Mouse (Mus musculus): Measurements from ENCODE around the gene Gm49776. TPM values are rescaled to one million over a fixed set of nuclear protein-coding genes. Genes with fewer than 3 reads are reported as not detected.
"Not testable (repeated sequence)": the region's sequence is repeated elsewhere in the genome, so short reads cannot be mapped to it uniquely, and the experiment has no call there.

Gm49776 gene
- polyA plus RNA-seq, 1 experiment from 2014 or later = 6.0 TPM

DNA sequence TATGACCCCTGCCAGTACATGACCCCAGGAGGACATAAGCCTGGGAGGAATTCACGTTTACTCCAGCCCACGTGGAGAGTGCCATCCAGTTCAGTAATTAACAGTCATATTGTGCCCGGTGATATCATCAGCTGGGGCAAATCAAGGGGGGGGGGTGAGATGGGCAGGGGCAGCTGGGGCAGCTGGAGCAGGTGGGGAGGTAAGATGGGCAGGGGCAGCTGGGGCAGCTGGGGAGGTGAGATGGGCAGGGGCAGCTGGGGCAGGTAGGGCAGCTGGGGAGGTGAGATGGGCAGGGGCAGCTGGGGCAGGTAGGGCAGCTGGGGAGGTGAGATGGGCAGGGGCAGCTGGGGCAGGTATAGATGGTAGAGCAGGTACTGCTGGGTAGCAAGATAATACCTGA lies 62.6 kb downstream of the Gm49776 start:
- not testable (repeated sequence) for H3K27ac ChIP-seq (replicated peaks); H3K36me3 ChIP-seq; H3K9ac ChIP-seq; H3K27me3 ChIP-seq; H3K4me2 ChIP-seq; H3K4me3 ChIP-seq; ATAC-seq (ENCODE audit: low FRiP score, low read depth); H3K9me3 ChIP-seq
- 47% methylated on average over 3 of the region's 3 CpGs for WGBS
- peaks cover 31% of the 10 kb centered on the region for H3K4me1 ChIP-seq (replicated peaks)

MicroRNA genes within 50 kb of the gene (microRNA counts, 519-probe panel; counts per million panel counts)
- 2,364 counts per million, percentile 32 among the panel's probes with 10 or more counts for microRNA mmu-miR-1306

Small RNAs within 50 kb of the gene (microRNA-seq; reads per million reads assigned to microRNA genes)
- gene Gm24572 (not detected), gene Mir1306 (177 reads per million, percentile 59 among the genes with 10 or more reads in this experiment)

Other genes with a start within 250 kb of the Gm49776 start
- gene Dgcr6, start 205.5 kb downstream of the Gm49776 start, polyA plus RNA-seq (2015; fragmentation: Nextera tagmentation; extraction: Ambion mirVana) = 155 and 158 TPM in 2 replicates
- 4.3 and 4.9 TPM in 2 replicates for gene Prodh, start 168.1 kb downstream of the Gm49776 start, polyA plus RNA-seq (2015; fragmentation: Nextera tagmentation; extraction: Ambion mirVana)
- gene Rtn4r, start 130.7 kb downstream of the Gm49776 start, polyA plus RNA-seq (2015; fragmentation: Nextera tagmentation; extraction: Ambion mirVana) = 24.7 and 25.5 TPM in 2 replicates
- gene Ccdc188, start 40.4 kb downstream of the Gm49776 start, polyA plus RNA-seq (2015; fragmentation: Nextera tagmentation; extraction: Ambion mirVana) = not detected in 2 replicates
- 16.3 and 19.7 TPM in 2 replicates for gene Zdhhc8, start 23.2 kb downstream of the Gm49776 start, polyA plus RNA-seq (2015; fragmentation: Nextera tagmentation; extraction: Ambion mirVana)
- gene Trmt2a, start 9.6 kb downstream of the Gm49776 start, polyA plus RNA-seq (2015; fragmentation: Nextera tagmentation; extraction: Ambion mirVana) = 94.7 and 98.9 TPM in 2 replicates
- gene Ranbp1, start 9.6 kb downstream of the Gm49776 start, polyA plus RNA-seq (2015; fragmentation: Nextera tagmentation; extraction: Ambion mirVana) = 373 and 402 TPM in 2 replicates
- gene Dgcr8, start 30.9 kb upstream of the Gm49776 start, polyA plus RNA-seq (2015; fragmentation: Nextera tagmentation; extraction: Ambion mirVana) = 29.5 and 30.9 TPM in 2 replicates
- 92.5 and 94.0 TPM in 2 replicates for gene Tango2, start 89.8 kb upstream of the Gm49776 start, polyA plus RNA-seq (2015; fragmentation: Nextera tagmentation; extraction: Ambion mirVana)
- gene Arvcf, start 89.9 kb upstream of the Gm49776 start, polyA plus RNA-seq (2015; fragmentation: Nextera tagmentation; extraction: Ambion mirVana) = 78.7 and 81.3 TPM in 2 replicates
- 31.0 and 31.7 TPM in 2 replicates for gene Txnrd2, start 168.1 kb upstream of the Gm49776 start, polyA plus RNA-seq (2015; fragmentation: Nextera tagmentation; extraction: Ambion mirVana)
- gene Comt, start 168.5 kb upstream of the Gm49776 start, polyA plus RNA-seq (2015; fragmentation: Nextera tagmentation; extraction: Ambion mirVana) = 106 and 113 TPM in 2 replicates
- 14.8 and 16.7 TPM in 2 replicates for gene Gnb1l, start 240.4 kb upstream of the Gm49776 start, polyA plus RNA-seq (2015; fragmentation: Nextera tagmentation; extraction: Ambion mirVana)
- gene Rtl10, start 240.6 kb upstream of the Gm49776 start, polyA plus RNA-seq (2015; fragmentation: Nextera tagmentation; extraction: Ambion mirVana) = 2.9 and 3.4 TPM in 2 replicates